Mouse (Mus musculus): ENCODE data around the gene Trim60.
"Not testable (repeated sequence)": the region's sequence is repeated elsewhere in the genome, so short reads cannot be mapped to it uniquely, and the experiment has no call there.

Gene Trim60

DNA sequence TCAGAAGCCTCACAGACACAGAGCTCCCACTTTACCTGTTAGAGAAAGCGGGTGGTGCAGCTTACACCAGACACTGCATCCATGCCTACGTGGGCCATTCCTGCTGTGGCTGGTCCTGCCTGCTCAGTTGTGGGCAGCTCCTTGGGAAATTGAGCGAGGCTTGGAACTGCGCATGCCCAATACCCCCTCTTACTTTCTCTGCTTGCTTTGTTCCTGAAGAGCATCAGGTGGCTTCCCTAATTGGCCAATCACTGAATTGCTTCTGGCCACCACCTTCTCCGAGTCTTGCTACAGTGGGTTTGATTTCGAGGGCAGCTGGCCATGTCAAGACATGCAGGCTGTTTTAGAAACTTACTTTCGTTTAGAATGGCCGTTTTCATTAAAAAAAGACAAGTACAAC lies at the start of gene Trim60, which contains the start of gene Trim61:
Gene Trim60, minus strand, starts transcription at position 162 of the 400 bp plus-strand sequence.
Gene Trim61, minus strand, starts transcription at position 101 of the 400 bp plus-strand sequence.
- no peak for DNase-seq (ENCODE audit: low spot score in 2 of 2)

DNA sequence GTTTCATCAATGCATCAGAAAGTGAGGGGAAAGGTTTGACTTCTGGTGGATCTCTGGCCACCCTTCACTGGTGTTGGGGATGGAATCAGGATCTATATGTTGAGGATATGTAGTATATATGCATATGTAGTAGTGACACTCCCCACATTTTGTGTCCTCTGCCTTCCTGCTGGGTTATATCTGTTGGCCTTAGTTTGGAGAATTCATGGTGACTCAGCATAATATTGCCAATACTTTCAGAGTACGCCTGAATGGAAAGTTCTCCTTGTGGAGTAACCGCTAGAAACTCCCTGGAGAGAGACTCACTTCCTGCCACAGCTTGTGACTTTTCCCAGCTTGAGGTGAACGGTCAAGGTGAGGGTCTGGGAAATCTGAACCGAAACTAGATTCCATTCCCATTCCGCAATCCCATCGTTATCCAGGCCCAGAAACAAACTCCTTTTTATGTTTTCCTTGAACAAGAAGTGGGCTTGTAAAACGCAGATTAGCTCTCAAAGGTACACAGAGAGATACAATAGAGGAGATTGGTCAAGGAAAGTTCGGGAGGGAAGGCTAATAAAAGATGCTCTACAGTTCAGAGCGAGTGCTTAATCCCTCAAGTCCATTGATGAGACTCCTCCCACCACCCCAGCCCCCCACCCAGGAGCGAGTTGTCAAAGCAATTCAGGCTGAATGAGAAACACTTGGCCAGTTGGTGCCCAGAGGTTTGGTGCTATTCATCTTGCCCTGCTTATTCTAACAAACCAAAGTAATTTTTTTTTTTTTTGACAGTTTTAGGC lies 49.5 kb upstream of the Trim60 start:
- no peak for DNase-seq (ENCODE audit: low spot score in 2 of 2)

DNA sequence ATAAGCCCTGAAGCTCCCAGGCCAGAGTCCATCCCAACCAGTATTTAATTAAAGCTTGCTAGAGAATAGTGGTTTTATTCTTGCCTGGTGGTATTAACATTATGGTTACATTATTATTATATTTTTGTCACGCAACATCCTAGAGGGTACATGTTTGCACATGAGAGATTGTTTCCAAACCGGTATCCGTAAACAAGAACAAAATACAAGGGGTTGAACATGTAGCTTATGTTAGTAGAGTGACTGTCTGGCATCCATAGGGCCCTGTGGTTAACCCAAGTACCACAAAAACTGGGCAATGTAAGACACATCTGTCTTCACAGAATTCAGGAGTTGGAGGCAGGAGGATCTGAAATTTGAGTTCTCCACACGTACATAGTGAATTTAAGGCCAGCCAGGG lies 48.6 kb upstream of the Trim60 start:
- no peak for DNase-seq (ENCODE audit: low spot score in 2 of 2)

DNA sequence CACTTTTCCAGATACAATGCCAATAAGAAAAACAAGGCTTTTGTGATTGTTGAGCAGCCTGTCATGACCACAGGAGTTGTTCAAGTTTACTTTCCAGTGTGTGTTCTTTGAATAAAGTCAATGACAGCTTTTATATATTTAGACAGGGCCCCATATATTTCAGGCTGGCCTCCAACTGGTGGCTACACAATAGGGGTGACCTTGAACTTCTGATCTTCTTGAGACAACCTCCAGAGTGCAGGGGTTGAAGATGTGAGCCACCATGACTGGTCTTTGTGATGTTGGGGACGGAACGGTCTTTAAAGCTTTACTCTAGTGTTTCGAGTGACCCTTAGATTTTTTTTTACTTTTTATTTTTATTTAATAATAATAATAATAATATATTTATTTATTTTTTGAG lies 47.2 kb upstream of the Trim60 start:
- DNase-seq (ENCODE audit: low spot score in 2 of 2): no peak

DNA sequence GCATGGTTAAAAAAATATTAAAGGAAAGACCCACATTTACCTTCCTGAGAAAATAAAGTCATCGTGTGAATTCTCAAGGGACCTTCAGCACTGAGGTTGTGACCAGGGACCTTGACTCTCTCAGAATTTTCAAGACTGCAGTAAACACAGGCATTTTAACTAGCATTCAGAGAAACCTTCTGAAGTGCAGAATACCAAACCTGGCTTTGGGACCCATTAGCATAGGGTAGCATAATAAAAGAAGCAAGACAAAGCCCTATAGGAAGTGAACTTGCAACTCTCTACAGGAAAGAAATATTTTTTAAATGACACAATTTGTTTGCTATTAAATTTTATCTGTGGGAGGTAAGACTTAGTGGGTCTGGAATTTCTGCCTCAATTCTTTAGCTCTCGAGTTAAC lies 45.7 kb upstream of the Trim60 start:
- no peak for DNase-seq (ENCODE audit: low spot score in 2 of 2)

DNA sequence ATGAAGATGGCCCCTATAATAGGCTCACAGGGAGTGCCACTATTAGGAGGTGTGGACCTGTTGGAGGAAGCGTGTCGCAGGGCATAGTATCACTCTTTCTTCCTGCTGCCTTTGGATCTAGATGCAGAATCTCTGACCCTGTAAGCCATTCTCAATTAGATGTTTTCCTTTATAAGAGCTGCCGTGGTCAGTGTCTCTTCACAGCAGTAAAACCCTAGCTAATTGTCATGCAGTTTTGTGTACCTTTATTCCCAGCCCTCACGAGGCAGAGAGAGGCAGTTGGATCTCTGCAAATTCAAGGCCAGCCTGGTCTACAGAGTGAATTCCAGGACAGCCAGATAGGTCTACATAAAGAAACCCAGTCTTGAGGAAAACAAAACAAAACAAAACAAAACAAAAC lies 43.8 kb upstream of the Trim60 start:
- no peak for DNase-seq (ENCODE audit: low spot score in 2 of 2)

DNA sequence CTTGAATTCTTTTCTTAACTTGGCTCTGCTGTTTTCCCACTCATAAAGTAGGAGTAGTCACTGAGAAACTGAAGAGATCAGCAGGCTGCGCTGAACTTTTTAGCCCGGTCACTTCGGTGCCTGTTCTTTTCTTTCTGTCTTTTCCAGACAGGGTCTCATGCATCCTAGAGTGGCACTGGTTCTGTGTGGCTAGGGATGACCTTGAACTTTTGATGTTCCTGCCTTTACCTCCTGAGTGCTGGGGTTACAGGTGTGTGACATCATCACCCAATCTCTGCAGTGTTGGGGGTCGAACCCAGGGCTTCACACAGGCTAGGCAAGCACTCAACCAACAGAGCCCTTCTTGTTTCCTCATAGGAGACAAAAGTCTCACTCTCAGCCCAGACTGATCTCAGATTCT lies 38.3 kb upstream of the Trim60 start:
- DNase-seq (ENCODE audit: low spot score in 2 of 2): no peak

DNA sequence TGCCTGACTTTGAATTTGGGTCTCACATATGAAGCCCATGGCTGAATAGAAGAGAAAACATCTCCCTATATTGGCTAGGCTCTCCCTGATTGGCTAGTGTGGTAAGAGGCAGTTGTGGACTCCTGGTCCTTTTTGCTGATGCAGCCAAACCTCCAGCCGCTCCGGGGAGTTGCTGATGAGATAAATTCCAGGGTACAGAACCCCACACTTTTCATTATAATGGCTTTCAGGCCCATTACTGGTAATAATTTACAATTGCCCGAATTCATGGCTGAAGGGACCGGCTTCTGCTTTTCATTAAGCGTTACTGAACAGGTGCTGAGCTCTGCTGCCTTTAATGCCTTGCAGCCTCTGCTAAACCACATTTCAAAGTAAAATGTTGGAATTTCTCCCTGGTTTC lies 35.6 kb upstream of the Trim60 start:
- no peak for DNase-seq (ENCODE audit: low spot score in 2 of 2)

DNA sequence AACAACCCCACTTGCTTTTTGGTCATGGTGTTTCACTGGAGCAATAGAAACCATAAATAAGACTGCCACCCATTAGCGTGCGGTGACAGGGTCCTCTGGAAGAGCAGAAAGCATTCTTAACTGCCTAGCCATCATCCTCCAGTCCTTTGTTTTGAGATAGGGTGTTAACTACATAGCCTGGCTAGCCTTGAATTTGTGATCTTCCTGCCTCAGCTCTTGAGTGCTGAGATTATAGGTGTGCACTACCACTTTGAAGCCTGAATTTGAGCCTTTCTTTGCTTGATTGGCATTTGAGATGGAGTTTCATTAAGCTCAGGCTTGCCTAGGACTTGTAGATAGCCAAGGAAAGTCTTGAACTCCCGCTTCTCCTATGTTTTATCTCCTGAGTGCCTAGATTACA lies 35.2 kb upstream of the Trim60 start:
- DNase-seq (ENCODE audit: low spot score in 2 of 2): no peak

DNA sequence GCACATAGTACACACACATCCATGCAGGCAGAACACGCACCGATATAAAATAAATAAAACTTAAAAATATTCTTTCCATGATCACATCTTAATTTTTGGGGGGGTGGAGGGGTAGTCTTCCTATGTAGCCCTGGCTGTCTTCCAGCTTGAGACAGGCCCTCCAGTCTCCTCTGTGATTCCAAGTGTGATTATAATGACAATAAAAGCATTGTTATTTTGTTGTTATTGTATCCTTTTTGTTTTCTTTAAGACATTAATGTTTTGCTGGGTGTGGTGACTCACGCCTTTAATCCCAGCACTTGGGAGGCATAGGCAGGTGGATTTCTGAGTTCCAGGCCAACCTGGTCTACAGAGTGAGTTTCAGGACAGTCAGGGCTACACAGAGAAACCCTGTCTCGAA lies 29.4 kb upstream of the Trim60 start:
- DNase-seq (ENCODE audit: low spot score in 2 of 2): no peak

DNA sequence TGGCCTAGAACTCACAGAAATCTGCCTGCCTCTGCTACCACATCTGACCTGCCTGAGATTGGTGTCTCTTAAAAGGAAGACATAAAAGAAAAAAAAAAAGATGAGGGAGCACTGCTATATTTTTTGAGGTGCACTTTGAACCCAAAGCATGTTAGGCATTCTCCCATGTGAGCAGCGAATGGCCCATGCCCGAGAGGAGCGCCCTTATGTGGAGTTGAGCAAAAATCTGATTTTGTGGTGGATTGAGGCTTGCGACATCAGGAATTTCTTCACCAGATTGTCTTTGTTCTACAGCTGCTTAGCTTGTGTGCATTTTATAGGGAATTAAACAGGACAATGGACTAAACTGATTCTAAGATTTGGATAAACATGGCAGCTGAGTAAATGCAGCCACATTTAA lies 28.8 kb upstream of the Trim60 start:
- no peak for DNase-seq (ENCODE audit: low spot score in 2 of 2)

DNA sequence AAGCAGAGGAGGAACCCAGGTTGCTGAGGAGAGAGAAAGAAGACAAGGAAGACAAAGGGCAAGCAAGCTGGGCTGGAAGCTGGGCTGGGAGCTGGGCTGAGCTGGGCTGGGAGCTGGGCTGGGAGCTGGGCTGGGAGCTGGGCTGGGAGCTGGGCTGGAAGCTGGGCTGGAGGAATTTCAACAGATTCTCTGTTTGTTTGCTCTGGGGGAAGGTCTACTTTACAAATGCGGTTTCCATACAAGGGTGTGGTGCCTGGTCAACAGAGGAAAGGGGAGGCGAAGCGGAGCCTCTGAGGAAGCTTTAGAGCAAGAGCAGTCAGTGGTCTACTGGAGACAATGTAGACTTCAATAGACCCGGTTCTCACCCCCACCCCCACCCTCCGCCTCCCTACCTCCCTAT lies 28.2 kb upstream of the Trim60 start:
- no peak for DNase-seq (ENCODE audit: low spot score in 2 of 2)

DNA sequence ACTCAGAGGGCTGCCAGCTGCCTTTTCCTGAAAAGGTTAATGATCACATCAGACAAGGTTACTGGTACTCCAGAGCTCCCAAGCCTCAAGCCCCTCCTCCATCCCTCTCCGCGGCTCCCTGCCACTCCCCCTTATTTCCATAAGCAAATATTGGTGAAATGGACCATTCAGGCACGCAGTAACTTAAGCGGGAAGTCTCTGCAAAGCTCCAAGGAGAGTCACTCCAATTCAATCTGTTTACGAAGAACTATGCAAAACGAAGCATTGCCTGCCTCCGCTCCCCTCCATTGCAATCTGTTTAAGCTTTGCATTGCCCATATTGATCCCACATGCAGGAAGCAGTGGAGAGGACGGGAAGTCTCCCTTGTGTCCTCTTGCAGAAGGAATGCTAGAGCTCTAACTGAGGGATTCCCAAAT lies 18.7 kb upstream of the Trim60 start, which contains the start of gene Apela:
Gene Apela, minus strand, starts transcription at position 220 of the 417 bp plus-strand sequence.
- no peak for DNase-seq (ENCODE audit: low spot score in 2 of 2)

DNA sequence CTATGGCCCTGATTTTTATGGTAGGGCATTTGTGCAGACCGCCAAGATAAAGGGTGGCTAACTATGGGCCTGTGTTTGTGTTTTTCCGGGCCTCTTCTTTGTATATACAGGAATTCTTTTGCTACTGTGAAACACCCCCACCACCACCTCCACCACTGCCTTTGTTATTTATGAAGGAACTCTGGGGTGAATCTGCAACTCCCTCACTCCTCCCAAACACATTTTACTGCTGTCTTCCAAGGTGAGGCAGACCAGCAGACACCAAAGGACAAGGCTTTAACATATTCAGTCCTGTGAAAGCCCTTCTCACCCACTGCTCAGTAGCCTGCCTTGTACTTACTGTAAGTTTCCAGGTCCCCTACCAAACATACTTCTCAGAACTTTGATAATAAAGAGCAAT lies 15.8 kb upstream of the Trim60 start:
- DNase-seq (ENCODE audit: low spot score in 2 of 2): no peak

DNA sequence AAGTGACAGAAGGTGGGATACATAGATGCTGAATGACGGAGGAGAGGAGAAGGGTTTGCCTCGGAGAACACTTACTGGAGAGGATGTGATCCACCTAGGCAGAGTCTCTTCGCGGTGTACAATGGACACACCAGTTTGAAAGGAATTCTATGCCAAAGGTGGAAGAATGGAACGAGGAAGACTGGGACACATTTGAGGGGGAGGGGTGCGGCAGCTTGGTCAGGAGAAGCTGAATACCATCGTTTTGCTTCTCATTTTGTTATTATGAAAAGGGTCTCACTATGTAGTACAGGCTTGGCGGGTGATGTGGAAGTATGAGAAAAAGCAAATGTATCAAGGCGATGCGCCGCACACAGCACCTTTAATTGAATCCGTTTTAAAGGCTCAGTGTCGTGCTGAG lies 14.7 kb upstream of the Trim60 start:
- DNase-seq (ENCODE audit: low spot score in 2 of 2): no peak

DNA sequence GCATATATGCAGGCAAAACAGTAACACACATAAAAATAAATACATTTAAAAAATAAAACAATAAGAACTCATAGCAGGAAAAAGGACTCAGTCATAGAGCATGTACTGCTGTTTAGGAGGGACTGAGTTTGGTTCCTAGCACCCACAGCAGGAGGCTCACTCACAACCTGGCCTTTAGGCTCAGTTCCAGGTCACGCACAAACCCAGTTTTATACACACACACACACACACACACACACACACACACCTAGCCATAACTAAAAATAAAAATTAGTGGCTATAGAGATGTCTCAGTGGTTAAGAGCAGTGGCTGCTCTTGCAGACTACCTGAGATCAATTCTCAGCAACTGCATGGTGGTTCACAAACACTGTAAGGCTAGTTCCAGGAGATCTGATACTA lies 13.7 kb upstream of the Trim60 start:
- no peak for DNase-seq (ENCODE audit: low spot score in 2 of 2)

DNA sequence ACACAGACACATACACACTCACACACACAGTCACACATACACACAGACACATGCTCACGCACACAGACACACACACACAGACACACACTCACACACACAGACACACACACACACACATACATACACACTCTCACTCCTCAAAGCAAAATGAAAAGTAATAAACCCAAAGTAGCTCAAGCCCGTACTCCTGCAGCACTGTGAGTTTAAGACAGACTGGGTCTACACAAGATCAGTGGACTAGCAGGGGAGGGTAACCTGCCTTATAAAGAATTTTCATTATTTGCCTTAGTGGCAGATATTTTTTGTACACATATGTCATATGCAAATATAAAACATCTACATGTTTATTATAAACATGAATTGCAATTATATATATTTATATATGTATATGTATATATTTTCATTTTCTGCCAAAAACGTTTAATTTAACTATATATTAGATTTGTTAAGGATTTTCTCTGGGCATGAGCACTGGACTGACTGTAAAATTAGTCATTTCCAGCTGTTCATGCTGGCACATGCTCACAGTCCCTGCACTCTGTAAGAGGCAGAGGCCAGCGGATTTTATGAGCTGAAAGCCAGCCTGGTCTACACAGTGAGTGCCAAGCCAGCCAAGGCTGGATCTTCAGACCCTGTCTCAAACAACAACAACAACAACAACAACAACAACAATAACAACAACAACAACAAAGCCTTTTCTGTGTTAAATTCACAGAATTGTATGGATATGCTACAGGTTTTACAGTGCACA lies 12.5 kb upstream of the Trim60 start:
- no peak for DNase-seq (ENCODE audit: low spot score in 2 of 2)

DNA sequence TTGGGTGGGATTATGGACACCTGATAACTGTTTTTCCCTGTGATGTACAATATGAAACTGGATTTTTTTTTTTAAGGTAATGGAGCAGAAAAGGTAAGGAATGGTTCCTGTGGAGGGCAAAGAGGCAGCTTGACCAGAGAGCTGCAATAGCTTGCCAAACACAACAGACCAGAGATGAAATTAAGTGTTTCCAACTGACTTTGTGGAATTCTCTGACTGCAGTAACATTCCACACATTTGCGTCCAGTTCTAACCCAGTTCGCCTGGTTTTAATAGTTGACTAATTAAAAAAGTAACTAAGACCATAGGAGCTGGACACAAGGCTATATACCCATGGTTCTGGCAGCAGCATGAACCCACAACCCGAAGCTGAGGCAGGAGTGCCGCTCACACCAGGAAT lies 11.4 kb upstream of the Trim60 start:
- DNase-seq (ENCODE audit: low spot score in 2 of 2): no peak

DNA sequence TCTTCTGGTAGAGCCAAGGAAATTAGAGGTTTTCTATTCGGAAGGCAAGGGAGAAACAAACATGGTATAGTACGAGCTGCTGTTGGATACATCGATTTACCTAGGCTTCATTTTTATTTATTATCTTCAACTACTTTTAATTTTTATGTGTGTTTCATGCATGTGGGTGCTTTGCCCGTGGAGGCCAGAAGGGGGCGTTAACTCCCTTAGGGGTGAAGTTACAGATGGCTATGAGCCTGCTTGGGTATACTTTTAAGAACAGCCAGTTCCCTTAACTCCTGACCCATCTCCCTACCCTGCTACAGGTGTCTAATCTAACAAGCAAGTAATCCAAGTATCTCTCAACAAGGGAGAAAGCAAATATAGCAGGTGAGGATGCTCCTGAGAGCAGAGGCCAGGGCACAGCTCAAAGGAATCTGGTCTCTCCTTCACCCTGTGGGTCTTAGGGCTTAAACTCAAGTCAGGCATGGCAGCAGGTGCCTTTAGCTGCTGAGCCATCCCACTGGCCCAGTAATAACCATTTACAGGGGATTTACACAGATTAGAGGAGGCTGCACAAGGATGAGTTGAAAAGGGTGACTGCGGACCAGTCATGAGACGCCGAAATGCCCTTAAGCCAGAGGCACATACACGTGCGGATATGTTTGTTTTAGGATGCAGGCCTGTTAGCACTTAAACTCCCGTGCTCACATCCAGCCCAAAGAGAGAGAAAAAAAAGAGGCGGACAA lies 10.7 kb upstream of the Trim60 start:
- DNase-seq (ENCODE audit: low spot score in 2 of 2): no peak

DNA sequence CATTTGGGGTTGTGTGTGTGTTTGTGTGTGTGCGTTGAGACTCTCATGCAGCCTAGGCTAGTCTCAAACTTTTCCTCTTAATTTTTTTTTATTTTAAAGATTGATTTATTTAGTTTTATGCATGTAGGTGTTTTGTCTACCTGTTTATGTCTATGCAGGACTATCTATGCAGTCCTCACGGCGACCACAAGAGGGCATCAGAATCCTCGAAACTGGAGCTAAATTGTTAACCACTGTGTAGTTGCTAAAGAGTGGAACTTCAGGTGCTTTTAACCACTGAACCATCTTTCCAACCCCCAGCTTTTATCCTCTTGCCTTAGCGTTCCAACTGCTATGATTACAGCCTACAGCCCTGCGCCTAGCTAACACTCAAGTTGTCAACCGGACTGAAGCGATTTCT lies 4.1 kb upstream of the Trim60 start:
- DNase-seq (ENCODE audit: low spot score in 2 of 2): peak in 1 of 2 experiments; percentile 24

DNA sequence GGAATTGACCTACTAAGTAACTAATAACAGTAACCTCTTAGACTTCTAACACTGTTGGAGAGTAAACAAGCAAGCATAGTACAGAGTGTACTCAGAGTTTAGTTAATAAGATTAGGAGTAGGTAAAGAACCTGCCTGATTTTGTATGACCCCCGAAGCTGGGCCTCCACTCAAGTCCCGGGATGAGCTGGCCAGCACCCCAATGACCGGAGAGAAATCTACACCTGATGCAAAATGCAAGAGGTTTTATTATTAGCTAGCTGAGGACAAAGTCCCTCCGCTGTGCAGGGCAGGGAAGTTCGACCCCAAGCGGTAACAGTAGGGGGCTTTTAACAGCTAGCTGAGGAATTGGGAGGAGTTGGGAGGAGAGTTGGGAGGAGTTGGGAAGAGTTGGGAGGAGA lies 10.8 kb downstream of the Trim60 start:
- DNase-seq (ENCODE audit: low spot score in 2 of 2): not testable (repeated sequence)

DNA sequence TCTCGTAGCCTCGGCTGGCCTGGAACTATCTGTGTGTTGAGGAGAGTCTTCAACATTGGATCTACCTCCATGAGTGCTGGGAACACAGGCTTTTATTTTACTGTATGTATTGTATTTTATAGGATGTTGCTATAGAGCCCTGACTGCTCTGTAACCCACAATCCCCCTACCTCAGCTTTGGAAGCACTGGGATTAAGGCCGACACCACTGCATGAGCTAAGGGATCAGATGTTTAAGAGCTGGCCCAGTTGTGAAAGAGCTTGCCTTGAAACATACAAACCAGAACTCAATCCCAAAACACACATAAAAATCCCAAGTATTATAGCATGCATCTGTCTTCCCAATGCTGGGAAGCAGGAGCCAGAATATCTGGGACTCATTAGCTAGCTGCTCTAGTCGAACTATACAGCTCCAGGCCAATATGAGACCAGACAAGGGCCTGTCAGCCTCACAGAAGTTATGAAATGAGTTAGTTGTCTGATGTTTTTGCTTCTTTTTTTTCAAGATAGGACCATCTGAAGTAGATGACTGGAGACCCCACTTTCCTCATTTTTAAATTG lies 19.5 kb downstream of the Trim60 start:
- DNase-seq (ENCODE audit: low spot score in 2 of 2): no peak
